Mouse (Mus musculus): ENCODE data around the gene Med16.
"Not testable (repeated sequence)": the region's sequence is repeated elsewhere in the genome, so short reads cannot be mapped to it uniquely, and the experiment has no call there.

Gene Med16

GRCm38 (mm10) chr10:79884938-79885337, 23.8 kb downstream of the Med16 start:
- DNase-seq (ENCODE audit: low read depth, low spot score) = not testable (repeated sequence)

DNA sequence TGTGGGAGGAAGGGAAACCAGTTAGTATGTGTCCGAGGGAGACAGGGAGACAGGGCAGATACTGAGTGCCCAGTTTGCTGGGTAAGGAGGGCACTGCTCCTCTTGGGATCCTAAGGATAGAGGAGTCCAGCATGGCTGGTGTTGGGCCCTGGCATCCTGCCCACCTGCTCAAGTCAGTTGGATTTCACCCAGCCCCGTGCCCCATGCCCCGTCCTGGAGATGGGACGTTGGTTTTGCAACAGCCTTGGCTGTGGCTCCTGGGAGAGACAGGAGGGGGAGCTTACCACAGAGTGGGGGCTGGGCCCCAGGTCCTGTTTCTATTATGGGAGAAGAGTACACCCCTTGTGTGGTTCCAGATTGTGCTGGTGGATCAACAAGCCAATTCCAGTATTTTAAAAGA, 24.3 kb downstream of the Med16 start:
- DNase-seq (ENCODE audit: low read depth, low spot score) = no peak

- peak; percentile 90 for DNase-seq (ENCODE audit: low read depth, low spot score)
Measured at GRCm38 (mm10) chr10:79883297-79884084, 25.2 kb downstream of the Med16 start.

DNA sequence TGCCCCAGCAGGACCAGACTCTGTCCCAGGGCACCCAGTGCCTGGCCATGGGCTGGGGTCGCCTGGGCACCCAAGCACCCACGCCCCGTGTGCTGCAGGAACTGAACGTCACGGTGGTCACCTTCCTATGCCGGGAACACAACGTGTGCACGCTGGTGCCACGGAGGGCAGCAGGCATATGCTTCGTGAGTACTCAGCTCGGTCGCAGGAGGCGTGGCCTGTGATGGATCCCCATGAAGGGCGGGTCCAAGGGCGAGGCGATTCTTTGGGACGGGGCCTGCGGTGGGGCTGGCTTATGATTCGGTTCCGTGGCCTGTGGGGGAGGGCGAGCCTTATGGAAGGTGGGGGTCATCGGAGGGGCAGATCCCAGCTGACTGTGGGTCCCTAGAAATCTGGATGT, 26.7 kb downstream of the Med16 start:
- peak; percentile 65 for DNase-seq (ENCODE audit: low read depth, low spot score)

DNA sequence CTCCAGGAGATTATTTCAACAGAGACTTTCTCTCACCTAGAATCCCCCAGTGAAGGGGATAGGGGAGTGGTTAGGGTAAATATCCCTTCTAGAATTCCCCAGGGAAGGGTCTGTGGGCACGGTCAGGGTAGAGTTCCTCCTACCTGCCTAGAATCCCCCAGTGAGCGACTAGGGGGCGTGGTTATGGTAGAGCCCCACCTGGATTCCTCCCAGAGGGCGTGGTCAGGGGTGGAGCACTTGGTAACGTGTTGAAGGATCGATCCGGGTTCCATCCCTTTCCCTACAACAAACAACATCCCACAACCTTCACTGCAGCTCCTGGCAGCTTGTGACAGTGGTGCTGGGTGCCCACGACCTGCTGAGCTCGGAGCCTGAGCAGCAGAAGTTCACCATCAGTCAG, 28.0 kb downstream of the Med16 start:
- DNase-seq (ENCODE audit: low read depth, low spot score) = no peak

GRCm38 (mm10) chr10:79879527-79879926, 29.2 kb downstream of the Med16 start:
- DNase-seq (ENCODE audit: low read depth, low spot score) = no peak

DNA sequence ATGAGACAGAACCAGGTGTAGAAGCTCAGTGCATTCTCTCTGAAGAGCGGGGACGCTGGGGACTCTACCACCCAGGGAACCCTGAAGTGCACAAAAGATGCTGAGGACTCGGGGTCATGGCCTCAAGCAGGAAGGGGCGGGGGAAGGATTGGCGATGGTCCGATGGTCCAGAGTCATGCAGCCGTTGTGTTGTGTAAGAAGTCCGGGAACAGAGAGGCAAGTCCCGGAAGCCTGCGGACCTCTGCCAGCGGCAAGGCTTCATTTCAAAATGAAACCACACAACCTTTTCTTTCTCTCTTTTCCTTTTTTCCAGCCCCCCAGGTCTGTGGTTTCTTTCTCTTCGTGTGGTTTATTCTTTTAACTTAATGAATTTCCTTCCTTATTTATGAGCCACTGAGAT, 31.0 kb downstream of the Med16 start:
- no peak for DNase-seq (ENCODE audit: low read depth, low spot score)

DNA sequence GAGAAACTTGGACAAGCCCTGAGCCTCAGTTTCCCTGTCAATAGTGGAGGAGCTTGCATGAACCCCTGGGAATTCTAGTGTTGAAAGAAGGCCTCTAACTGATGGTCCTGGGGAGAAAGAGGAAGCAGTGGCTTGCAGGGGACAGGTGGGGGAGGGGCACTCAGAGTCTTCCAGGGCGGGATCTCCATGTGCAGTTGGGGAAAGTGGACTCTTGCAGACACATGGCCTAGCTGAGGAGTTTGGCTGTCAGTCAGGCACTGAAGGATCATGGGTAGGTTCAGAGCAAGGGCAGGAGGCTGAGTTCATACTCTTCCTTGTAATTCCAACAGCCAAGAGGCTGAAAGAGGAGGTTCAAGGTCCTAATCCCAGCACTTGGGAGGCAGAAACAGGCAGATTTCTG, 31.5 kb downstream of the Med16 start:
- DNase-seq (ENCODE audit: low read depth, low spot score) = no peak

- DNase-seq (ENCODE audit: low read depth, low spot score) = peak; percentile 61
Measured at GRCm38 (mm10) chr10:79874290-79874862, 34.3 kb downstream of the Med16 start, which contains the start of the genes Prtn3 and Plppr3. Gene Prtn3, plus strand, starts transcription at chr10:79874476. Gene Plppr3, minus strand, starts transcription at chr10:79874634.

GRCm38 (mm10) chr10:79873715-79874289, 34.9 kb downstream of the Med16 start:
- no peak for DNase-seq (ENCODE audit: low read depth, low spot score)

DNA sequence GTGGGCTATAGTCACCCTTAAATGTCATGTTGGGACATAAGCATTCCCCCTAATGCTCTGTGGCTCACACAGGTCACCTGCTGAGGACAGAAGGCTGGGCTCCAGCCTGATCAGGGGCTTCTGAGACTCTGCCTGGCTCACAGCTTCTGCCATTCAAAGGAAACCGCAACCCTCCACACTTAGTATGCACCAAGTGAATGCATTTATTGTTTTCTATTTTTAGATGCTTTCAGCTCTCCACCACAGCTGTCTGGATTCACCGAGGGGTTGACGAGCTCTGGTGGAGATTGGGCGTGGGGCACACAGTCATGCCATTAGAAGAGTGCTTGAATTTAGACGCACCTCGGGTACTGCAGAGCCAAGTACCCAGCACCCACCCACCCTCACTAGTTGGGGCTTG, 35.4 kb downstream of the Med16 start:
- DNase-seq (ENCODE audit: low read depth, low spot score) = no peak

- no peak for DNase-seq (ENCODE audit: low read depth, low spot score)
Measured at GRCm38 (mm10) chr10:79872862-79873261, 35.9 kb downstream of the Med16 start.

DNA sequence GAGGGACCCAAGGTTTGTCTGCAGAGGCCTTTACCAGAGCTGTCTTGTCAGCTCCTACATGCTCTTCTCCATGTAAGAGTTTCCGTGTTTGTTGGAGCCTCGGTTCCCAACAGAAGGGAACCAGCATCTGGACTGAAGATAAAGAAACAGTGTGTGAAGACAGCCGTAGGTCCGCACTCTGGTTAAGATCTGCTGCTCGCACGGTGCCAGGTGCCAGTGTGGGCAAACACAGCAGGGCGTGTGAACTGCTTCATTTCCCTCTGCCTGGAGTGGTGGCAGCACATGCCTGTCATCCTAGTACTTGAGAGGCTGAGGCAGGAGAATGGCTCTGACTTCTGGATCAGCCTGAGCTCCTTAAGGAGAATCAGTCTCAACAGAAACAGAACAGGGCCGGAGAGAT, 36.9 kb downstream of the Med16 start:
- no peak for DNase-seq (ENCODE audit: low read depth, low spot score)

DNA sequence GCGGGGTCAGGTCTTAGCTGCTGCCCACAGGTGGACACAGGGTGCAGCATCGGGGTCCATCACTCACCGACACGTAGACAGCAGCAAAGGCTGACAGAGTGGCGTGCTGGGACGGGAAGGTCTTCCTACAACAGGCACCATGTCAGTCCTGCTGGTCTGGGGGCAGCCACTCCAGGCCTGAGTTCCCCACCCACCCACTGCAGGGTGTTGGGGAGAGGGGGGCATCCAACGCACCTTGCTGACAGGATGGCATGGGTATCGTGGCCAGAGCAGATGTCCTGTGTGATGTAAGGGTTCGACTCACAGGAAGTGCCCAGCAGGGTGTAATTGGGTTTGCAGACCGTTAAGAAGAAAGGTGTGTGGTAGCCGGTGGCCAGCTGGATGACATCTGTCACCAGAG, 42.1 kb downstream of the Med16 start:
- no peak for DNase-seq (ENCODE audit: low read depth, low spot score)

DNA sequence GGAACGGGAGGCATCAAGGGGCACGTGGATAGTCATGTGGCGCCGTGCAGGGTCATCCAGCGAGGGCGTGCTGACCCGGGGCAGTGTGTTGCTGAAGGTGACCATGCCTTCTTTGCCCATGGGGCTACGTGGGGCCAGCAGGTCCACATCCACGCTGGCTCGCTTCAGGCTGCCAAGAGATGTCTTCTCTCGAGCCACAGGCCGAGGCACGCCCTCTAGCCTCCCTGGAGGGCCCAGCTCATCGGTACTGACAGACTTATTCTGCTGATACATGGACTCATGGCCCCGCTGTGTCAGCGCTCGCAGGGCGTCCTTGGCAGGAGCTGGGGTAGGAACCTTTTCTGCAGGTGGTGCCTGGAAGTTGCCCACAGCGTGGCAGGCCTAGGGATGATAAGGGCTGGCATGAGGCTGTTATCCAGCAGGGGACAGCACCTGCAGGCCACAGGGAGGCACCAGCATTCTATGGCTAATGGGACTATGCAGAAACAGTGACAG, 42.9 kb downstream of the Med16 start:
- peak; percentile 48 for DNase-seq (ENCODE audit: low read depth, low spot score)

- no peak for DNase-seq (ENCODE audit: low read depth, low spot score)
Measured at GRCm38 (mm10) chr10:79865189-79865601, 43.5 kb downstream of the Med16 start.

- no peak for DNase-seq (ENCODE audit: low read depth, low spot score)
Measured at GRCm38 (mm10) chr10:79864351-79865188, 44.2 kb downstream of the Med16 start.

DNA sequence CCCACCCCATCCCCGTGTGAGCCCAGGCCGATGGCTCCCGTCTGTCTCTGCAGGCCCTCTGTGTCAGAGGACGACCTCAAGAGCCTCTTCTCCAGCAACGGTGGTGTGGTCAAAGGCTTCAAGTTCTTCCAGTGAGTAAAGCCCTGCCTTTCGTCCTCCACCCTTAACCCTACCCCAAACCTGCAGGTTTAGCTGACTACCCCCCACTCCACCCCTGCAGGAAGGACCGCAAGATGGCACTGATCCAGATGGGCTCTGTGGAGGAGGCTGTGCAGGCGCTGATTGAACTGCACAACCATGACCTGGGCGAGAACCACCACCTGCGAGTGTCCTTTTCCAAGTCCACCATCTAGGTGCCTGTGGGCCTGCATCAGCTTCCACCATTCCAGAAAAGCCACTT, 45.8 kb downstream of the Med16 start:
- no peak for DNase-seq (ENCODE audit: low read depth, low spot score)

- DNase-seq (ENCODE audit: low read depth, low spot score) = no peak
Measured at GRCm38 (mm10) chr10:79862049-79862788, 46.5 kb downstream of the Med16 start.

GRCm38 (mm10) chr10:79861230-79862048, 47.3 kb downstream of the Med16 start:
- DNase-seq (ENCODE audit: low read depth, low spot score) = peak; percentile 91

Data from ZHBTc4 (cell line).